ENCODE assay signal across 8 mouse cellular contexts in genomic region chr14:31337406-31337805, GRCm38 (mm10). TPM values are rescaled to one million over a fixed set of nuclear protein-coding genes. Genes with fewer than 3 reads are reported as not detected.
DNase-seq lines count a peak whose midpoint lies in the region; ATAC-seq and TF ChIP-seq lines count a peak whose summit lies in the region.

No protein-coding gene starts in this region.

- peak overlapping the region; percentile 88 for H3K9ac ChIP-seq in lung, postnatal 0 days (replicated peaks; ENCODE audit: low read depth)
- H3K9ac ChIP-seq in embryonic facial prominence, embryonic 13.5 days: peak overlapping the region; percentile 91

- DNase-seq in lung, postnatal 0 days (ENCODE audit: low spot score): peak; percentile 26
- no peak for DNase-seq in lung, adult 18-20 months
- DNase-seq in large intestine, adult 2 months (ENCODE audit: low read depth, low spot score): peak; percentile 18
- DNase-seq in embryo, embryonic 10.5 days (ENCODE audit: low spot score): no peak
- DNase-seq in cerebellum, adult 8-10 months: no peak
- DNase-seq in layer of hippocampus, postnatal 14 days (ENCODE audit: low spot score in 2 of 2): no peak

- H3K27me3 ChIP-seq in lung, postnatal 0 days (replicated peaks; ENCODE audit: insufficient read depth, low read length): no peaks in the 10 kb centered on the region
- H3K27me3 ChIP-seq in embryonic facial prominence, embryonic 13.5 days: no peaks in the 10 kb centered on the region
- H3K27me3 ChIP-seq in small intestine, adult 2 months (ENCODE audit: control insufficient read depth, insufficient read depth, low read length): no peaks in the 10 kb centered on the region

- peak overlapping the region; percentile 64 for H3K4me2 ChIP-seq in lung, postnatal 0 days (replicated peaks; ENCODE audit: low read depth, low read length)
- peak overlapping the region; percentile 71 for H3K4me2 ChIP-seq in embryonic facial prominence, embryonic 13.5 days

- H3K9me3 ChIP-seq in lung, postnatal 0 days (ENCODE audit: low read length): no peaks in the 10 kb centered on the region
- no peaks in the 10 kb centered on the region for H3K9me3 ChIP-seq in embryonic facial prominence, embryonic 13.5 days

- 21% methylated on average over 7 of the region's 7 CpGs for WGBS in lung, postnatal 0 days
- 38% methylated on average over 7 of the region's 7 CpGs for WGBS in embryonic facial prominence, embryonic 13.5 days
- 5% methylated on average over 7 of the region's 7 CpGs for WGBS in large intestine, adult 2 months
- 4% methylated on average over 7 of the region's 7 CpGs for WGBS in small intestine, adult 2 months

- no peak for ATAC-seq in lung, postnatal 0 days
- ATAC-seq in embryonic facial prominence, embryonic 13.5 days (ENCODE audit: insufficient number of reproducible peaks, insufficient read depth, low FRiP score, low TSS enrichment, low read depth): no peak

- TF ChIP-seq CTCF in lung, postnatal 0 days (IDR thresholded peaks at IDR 0.05): no peak
- no peak for TF ChIP-seq CTCF in small intestine, adult 2 months (IDR thresholded peaks at IDR 0.05; ENCODE audit: extremely low read depth, insufficient read length, insufficient replicate concordance, low read depth, low read length)

- H3K4me1 ChIP-seq in lung, postnatal 0 days (ENCODE audit: insufficient read depth, low read depth, low read length): no peaks in the 10 kb centered on the region
- peaks cover 4% of the 10 kb centered on the region for H3K4me1 ChIP-seq in embryonic facial prominence, embryonic 13.5 days
- H3K4me1 ChIP-seq in small intestine, adult 2 months (ENCODE audit: control insufficient read depth, insufficient read depth, insufficient read length, low read length): no peaks in the 10 kb centered on the region

- TF ChIP-seq POLR2A in small intestine, adult 2 months (IDR thresholded peaks at IDR 0.05; ENCODE audit: low read depth, low read length): no peak

- peak overlapping the region; percentile 98 for H3K27ac ChIP-seq in lung, postnatal 0 days (ENCODE audit: low read length)
- no peak overlapping the region for H3K27ac ChIP-seq in embryonic facial prominence, embryonic 13.5 days
- no peak overlapping the region for H3K27ac ChIP-seq in small intestine, adult 2 months (ENCODE audit: insufficient read depth, low read depth, low read length)

- TF ChIP-seq EP300 in lung, postnatal 0 days (IDR thresholded peaks at IDR 0.05): no peak

- H3K36me3 ChIP-seq in lung, postnatal 0 days (ENCODE audit: insufficient read depth, low read length): no peaks in the 10 kb centered on the region
- H3K36me3 ChIP-seq in embryonic facial prominence, embryonic 13.5 days: peaks cover 6% of the 10 kb centered on the region
- H3K36me3 ChIP-seq in small intestine, adult 2 months (ENCODE audit: control insufficient read depth, insufficient read depth, low read length): peaks cover 6% of the 10 kb centered on the region

- H3K4me3 ChIP-seq in lung, postnatal 0 days (ENCODE audit: low read depth, low read length): peak overlapping the region; percentile 85
- peak overlapping the region; percentile 86 for H3K4me3 ChIP-seq in embryonic facial prominence, embryonic 13.5 days
- peak overlapping the region; percentile 35; the same call in 1 of the 2 replicates for H3K4me3 ChIP-seq in small intestine, adult 2 months (ENCODE audit: low read depth, low read length)

RNA-seq across cellular contexts. Expression of gene Capn7, which starts 1.0 kb away (rescaled TPM):
- 23.1 and 25.1 TPM in 2 replicates for polyA plus RNA-seq in lung, postnatal 0 days (2015; fragmentation: Nextera tagmentation; extraction: Ambion mirVana)
- 41.0 and 41.1 TPM in 2 replicates for polyA plus RNA-seq in embryonic facial prominence, embryonic 13.5 days (2015; fragmentation: Nextera tagmentation; extraction: Ambion mirVana)
- 8.8 and 12.1 TPM in 2 replicates for polyA plus RNA-seq in large intestine, adult 2 months (2012; rRNA removed)
- 3.3 and 5.8 TPM in 2 replicates for polyA plus RNA-seq in small intestine, adult 2 months (2012; rRNA removed)
- total RNA-seq in layer of hippocampus, postnatal 14 days (2021): 10 to 100 TPM; 36.6 to 41.0 TPM

RNA-seq across cellular contexts. Expression of gene Dnah1, which starts 13.7 kb away (rescaled TPM):
- polyA plus RNA-seq in lung, postnatal 0 days (2015; fragmentation: Nextera tagmentation; extraction: Ambion mirVana): 0.53 and 0.67 TPM in 2 replicates
- polyA plus RNA-seq in embryonic facial prominence, embryonic 13.5 days (2015; fragmentation: Nextera tagmentation; extraction: Ambion mirVana): 7.9 and 8.1 TPM in 2 replicates
- 0.10 and 0.11 TPM in 2 replicates for polyA plus RNA-seq in large intestine, adult 2 months (2012; rRNA removed)
- 0.08 TPM in 2 replicates for polyA plus RNA-seq in small intestine, adult 2 months (2012; rRNA removed)
- total RNA-seq in layer of hippocampus, postnatal 14 days (2021): 1 to 10 TPM; 2.4 TPM

Comparison
In these comparisons a context has a peak if more than half of its experiments do, and no peak if none do; other contexts are left out.
1. DNase-seq: peak in lung, postnatal 0 days (single experiment) and large intestine, adult 2 months (single experiment); none in lung, adult 18-20 months (0 of 2), embryo, embryonic 10.5 days (single experiment), cerebellum, adult 8-10 months (single experiment) and layer of hippocampus, postnatal 14 days (0 of 2).
2. H3K4me3 ChIP-seq: peak in every context shown above with its lines; median percentile 86 in embryonic facial prominence, embryonic 13.5 days; 85 in lung, postnatal 0 days; 35 in small intestine, adult 2 months.